Mouse (Mus musculus): ENCODE results near the gene Tmem239.

DNA sequence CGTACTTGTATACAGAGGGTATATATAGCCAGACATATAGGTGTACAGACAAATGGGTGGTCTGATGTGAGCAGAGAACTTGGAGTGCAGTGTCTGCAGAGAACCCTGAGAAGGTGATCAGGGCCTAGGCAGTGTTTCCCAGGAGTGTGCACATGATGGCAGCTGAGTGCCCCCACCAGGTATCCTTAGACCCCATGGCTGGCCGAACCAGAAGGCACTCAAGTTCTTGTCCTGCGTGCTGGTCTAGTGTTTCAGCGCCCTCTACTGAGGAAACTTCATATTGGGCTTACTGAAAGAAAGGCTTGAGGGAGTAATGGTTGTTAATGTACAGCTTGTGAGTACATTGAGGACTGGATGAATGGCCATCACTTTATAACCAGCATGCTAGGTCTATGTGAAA, 26.9 kb downstream of the Tmem239 start:
- TF ChIP-seq EP300 (IDR thresholded peaks at IDR 0.05; ENCODE audit: low read depth) (no peak), CTCF (IDR thresholded peaks at IDR 0.05; ENCODE audit: low read depth) (peak; percentile 75)

Measured in liver, postnatal 0 days (tissue).